Mouse (Mus musculus) adrenal gland (tissue): ENCODE measurements around the gene Bptf.
"Not testable (repeated sequence)": the region's sequence is repeated elsewhere in the genome, so short reads cannot be mapped to it uniquely, and the experiment has no call there.

ENCODE experiments used
- intact Hi-C: fragments of 180-260 bp; cut with DNase I; formaldehyde crosslinking; loops from one replicate; pipeline ENCODE4 v1.15.1; 2025

Gene Bptf

GRCm38 (mm10) chr11:107059634-107060033 is 72.3 kb downstream of the Bptf start:
- intact Hi-C loops, result not testable (repeated sequence)

GRCm38 (mm10) chr11:107057391-107057790 is 74.5 kb downstream of the Bptf start:
- intact Hi-C loops, result no loop called here

GRCm38 (mm10) chr11:107054870-107055269 is 77.1 kb downstream of the Bptf start:
- intact Hi-C loops, result no loop called here

GRCm38 (mm10) chr11:107046766-107047620 is 84.9 kb downstream of the Bptf start:
- intact Hi-C loops, result loop anchor here (2.0 kb wide), 1 partner anchor 36 kb away; no protein-coding TSS in a partner anchor

- intact Hi-C loops, result no loop called here
These were observed 86.4 kb downstream of the Bptf start for GRCm38 (mm10) chr11:107045546-107045945.

GRCm38 (mm10) chr11:107044321-107044720 is 87.6 kb downstream of the Bptf start:
- intact Hi-C loops, result no loop called here

GRCm38 (mm10) chr11:107043361-107043760 is 88.6 kb downstream of the Bptf start:
- intact Hi-C loops, result no loop called here

GRCm38 (mm10) chr11:107041396-107041795 is 90.5 kb downstream of the Bptf start:
- intact Hi-C loops, result no loop called here

GRCm38 (mm10) chr11:107039417-107039816 is 92.5 kb downstream of the Bptf start:
- intact Hi-C loops, result no loop called here

GRCm38 (mm10) chr11:107034085-107034810 is 97.7 kb downstream of the Bptf start:
- intact Hi-C loops, result no loop called here

GRCm38 (mm10) chr11:107031635-107032034 is 100.3 kb downstream of the Bptf start:
- intact Hi-C loops, result no loop called here

GRCm38 (mm10) chr11:107029536-107029935 is 102.4 kb downstream of the Bptf start:
- intact Hi-C loops, result no loop called here

- intact Hi-C loops, result no loop called here
These were observed 103.2 kb downstream of the Bptf start for GRCm38 (mm10) chr11:107028754-107029153.

GRCm38 (mm10) chr11:107028275-107028618 is 103.7 kb downstream of the Bptf start:
- intact Hi-C loops, result no loop called here

- intact Hi-C loops, result no loop called here
These were observed 104.3 kb downstream of the Bptf start for GRCm38 (mm10) chr11:107027431-107028274.

- intact Hi-C loops, result no loop called here
These were observed 105.1 kb downstream of the Bptf start for GRCm38 (mm10) chr11:107026554-107027430.

GRCm38 (mm10) chr11:107025411-107026321 is 106.3 kb downstream of the Bptf start, which contains the start of gene 1810010H24Rik:
Gene 1810010H24Rik (plus strand): TSS chr11:107025681.
- intact Hi-C loops, result no loop called here

- intact Hi-C loops, result no loop called here
These were observed 107.5 kb downstream of the Bptf start for GRCm38 (mm10) chr11:107024406-107024805.

GRCm38 (mm10) chr11:107022050-107022683 is 109.8 kb downstream of the Bptf start:
- intact Hi-C loops, result no loop called here
